Mouse (Mus musculus): Measurements from ENCODE around the gene Mrpl35. TPM values are rescaled to one million over a fixed set of nuclear protein-coding genes. Genes with fewer than 3 reads are reported as not detected.

Gene Mrpl35
- polyA plus RNA-seq, 1 experiment from 2014 or later, result 63.0 TPM

DNA sequence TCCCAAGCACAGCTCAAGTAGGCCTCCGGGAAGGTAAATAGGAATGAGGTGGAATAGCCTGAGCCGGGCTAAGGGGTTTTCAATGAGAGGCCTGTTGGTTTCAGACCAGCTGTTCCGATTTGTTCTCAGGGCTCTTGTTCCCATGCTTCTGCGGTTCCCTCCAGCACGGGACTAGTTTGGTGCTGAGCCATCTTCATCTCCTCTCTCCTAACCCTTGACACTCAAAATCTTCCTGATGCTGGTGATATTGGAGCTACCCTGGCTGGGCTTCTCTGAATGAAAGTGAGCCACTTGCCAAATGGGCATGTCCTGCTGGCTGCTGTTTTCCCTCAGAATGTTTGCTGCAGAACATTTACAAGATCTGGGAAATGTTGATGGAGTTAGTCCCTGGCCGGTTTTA lies 35.0 kb downstream of the Mrpl35 start:
- Histone ChIP-seq H3K36me3 (no peaks in the 10 kb centered on the region), H3K4me2 (no peak overlapping the region), H3K9ac (no peak overlapping the region), H3K27me3 (no peaks in the 10 kb centered on the region), H3K9me3 (replicated peaks) (no peaks in the 10 kb centered on the region), H3K27ac (no peak overlapping the region), H3K4me1 (no peaks in the 10 kb centered on the region), H3K4me3 (replicated peaks) (no peak overlapping the region)
- no peak for ATAC-seq (replicated peaks; ENCODE audit: low FRiP score)
- 86% methylated on average over 6 of the region's 6 CpGs for WGBS

DNA sequence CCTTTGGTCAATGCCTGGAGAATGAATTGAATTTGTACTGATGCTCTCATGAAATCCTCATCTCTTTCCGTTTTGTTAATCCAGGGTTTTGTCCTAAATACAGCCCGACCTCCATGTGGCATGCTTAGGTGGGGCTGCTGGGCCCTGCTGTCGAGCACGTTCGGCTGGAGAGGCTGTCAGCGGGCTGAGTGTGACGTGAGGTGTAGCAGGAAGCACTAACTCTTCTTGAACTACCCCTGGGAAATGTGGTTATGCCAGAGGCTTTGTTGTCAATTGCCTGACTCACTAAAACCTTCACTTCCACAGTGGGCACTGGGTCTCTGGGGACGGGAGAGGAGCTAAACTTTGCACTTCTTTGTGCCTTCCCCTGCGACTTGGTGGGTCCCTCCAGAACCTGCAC lies 38.4 kb downstream of the Mrpl35 start:
- no peaks in the 10 kb centered on the region for H3K9me3 ChIP-seq (replicated peaks)
- 39% methylated on average over 9 of the region's 9 CpGs for WGBS

DNA sequence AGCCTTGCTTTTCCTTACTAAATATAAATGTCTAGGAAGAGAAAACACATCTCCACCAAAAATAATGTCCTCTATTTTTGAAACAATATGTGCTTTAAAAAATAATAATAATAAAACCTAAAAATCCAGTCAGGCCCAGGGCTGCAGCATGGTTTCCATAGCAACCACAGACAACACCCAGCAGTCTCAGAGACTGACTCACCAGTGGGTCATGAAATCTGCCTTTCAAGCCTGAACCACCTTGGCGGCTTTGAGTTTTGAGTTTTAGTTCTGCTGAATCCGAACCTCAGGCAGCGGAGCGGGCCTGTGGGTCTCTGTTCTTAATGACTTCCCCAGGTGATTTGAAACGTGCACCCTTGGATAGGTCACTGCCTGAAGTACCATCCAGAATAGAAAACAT lies 43.6 kb downstream of the Mrpl35 start:
- Histone ChIP-seq H3K9me3 (replicated peaks) (no peaks in the 10 kb centered on the region), H3K4me2 (no peak overlapping the region), H3K4me1 (no peaks in the 10 kb centered on the region), H3K9ac (no peak overlapping the region), H3K36me3 (no peaks in the 10 kb centered on the region), H3K4me3 (replicated peaks) (no peak overlapping the region), H3K27ac (no peak overlapping the region), H3K27me3 (no peaks in the 10 kb centered on the region)
- WGBS, result 84% methylated on average over 5 of the region's 5 CpGs
- ATAC-seq (replicated peaks; ENCODE audit: low FRiP score), result no peak

More for the DNA sequence above, 38.4 kb downstream of the Mrpl35 start:
- no peak overlapping the region for H3K27ac ChIP-seq
- H3K36me3 ChIP-seq, result no peaks in the 10 kb centered on the region
- no peak overlapping the region for H3K4me3 ChIP-seq (replicated peaks)
- no peaks in the 10 kb centered on the region for H3K4me1 ChIP-seq
- H3K4me2 ChIP-seq, result no peak overlapping the region
- no peaks in the 10 kb centered on the region for H3K27me3 ChIP-seq
- ATAC-seq (replicated peaks; ENCODE audit: low FRiP score), result no peak
- no peak overlapping the region for H3K9ac ChIP-seq

DNA sequence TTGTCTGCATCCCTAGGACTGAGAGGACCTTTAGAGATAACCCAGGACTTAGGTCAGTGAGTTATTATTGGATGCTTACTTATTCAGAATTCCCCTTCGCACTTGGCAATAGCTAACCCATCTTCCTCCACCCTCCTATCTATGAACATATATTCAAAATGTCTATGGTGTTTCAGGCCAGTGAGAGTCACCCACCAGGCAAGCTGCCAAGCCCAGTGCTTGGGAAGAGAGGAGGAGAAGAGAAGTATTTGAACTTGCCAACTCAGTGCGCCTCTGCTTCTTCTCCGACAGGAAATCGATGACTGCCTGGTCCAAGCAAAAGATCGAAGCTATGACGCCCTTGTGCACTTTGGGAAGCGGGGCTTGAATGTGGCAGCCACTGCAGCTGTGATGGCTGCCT lies 46.3 kb downstream of the Mrpl35 start:
- H3K9me3 ChIP-seq (replicated peaks), result no peaks in the 10 kb centered on the region
- no peaks in the 10 kb centered on the region for H3K36me3 ChIP-seq
- no peaks in the 10 kb centered on the region for H3K4me1 ChIP-seq
- H3K9ac ChIP-seq, result no peak overlapping the region
- ATAC-seq (replicated peaks; ENCODE audit: low FRiP score), result no peak
- WGBS, result 85% methylated on average over 7 of the region's 7 CpGs
- H3K27ac ChIP-seq, result no peak overlapping the region
- no peak overlapping the region for H3K4me3 ChIP-seq (replicated peaks)
- H3K27me3 ChIP-seq, result no peaks in the 10 kb centered on the region
- H3K4me2 ChIP-seq, result no peak overlapping the region

DNA sequence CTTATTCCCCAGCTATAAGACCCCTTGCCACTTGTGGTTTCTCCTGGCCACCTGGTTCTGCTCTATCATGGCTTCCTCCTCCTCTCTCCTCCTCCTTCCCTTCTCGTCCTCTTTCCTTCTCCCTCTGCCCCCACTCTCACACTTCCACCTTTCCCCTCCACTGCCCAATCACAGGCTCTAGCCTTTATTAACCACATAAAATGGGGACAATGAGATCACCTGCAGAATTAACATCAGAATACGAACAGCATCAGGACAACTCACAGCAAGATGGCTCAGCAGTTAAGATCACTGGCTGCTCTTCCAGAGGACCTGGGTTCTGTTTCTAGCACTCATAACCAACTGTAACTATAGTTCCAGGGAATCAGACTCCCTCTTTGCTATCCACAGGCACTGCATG lies 46.9 kb downstream of the Mrpl35 start:
- Histone ChIP-seq H3K27me3 (no peaks in the 10 kb centered on the region), H3K4me3 (replicated peaks) (no peak overlapping the region), H3K4me2 (no peak overlapping the region), H3K36me3 (no peaks in the 10 kb centered on the region), H3K4me1 (no peaks in the 10 kb centered on the region), H3K27ac (no peak overlapping the region), H3K9ac (no peak overlapping the region), H3K9me3 (replicated peaks) (no peaks in the 10 kb centered on the region)
- ATAC-seq (replicated peaks; ENCODE audit: low FRiP score), result no peak
- WGBS, result 64% methylated on average over 2 of the region's 2 CpGs

DNA sequence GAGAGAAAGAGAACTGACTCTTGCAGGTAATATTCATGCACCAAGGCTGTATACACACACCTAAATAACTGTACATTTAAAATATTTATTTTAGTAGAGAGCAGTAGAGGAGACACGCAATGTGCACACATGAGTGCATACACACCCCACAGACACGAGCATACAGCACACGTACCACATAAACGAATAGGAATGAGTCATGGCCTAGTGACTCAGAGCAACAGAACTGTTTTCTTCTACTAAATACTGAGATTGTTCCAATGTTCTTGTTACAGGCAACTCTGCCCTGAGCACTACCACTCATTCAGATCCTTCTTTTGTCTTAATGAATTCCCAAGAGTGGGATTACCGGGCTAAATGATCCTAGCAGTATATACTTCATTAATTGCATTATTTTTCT lies 48.8 kb downstream of the Mrpl35 start:
- H3K4me1 ChIP-seq, result no peaks in the 10 kb centered on the region
- WGBS, result 79% methylated on average over 5 of the region's 5 CpGs
- no peaks in the 10 kb centered on the region for H3K27me3 ChIP-seq
- no peak overlapping the region for H3K27ac ChIP-seq
- ATAC-seq (replicated peaks; ENCODE audit: low FRiP score), result no peak
- H3K4me2 ChIP-seq, result no peak overlapping the region
- H3K9me3 ChIP-seq (replicated peaks), result no peaks in the 10 kb centered on the region
- no peak overlapping the region for H3K4me3 ChIP-seq (replicated peaks)
- no peak overlapping the region for H3K9ac ChIP-seq
- no peaks in the 10 kb centered on the region for H3K36me3 ChIP-seq

DNA sequence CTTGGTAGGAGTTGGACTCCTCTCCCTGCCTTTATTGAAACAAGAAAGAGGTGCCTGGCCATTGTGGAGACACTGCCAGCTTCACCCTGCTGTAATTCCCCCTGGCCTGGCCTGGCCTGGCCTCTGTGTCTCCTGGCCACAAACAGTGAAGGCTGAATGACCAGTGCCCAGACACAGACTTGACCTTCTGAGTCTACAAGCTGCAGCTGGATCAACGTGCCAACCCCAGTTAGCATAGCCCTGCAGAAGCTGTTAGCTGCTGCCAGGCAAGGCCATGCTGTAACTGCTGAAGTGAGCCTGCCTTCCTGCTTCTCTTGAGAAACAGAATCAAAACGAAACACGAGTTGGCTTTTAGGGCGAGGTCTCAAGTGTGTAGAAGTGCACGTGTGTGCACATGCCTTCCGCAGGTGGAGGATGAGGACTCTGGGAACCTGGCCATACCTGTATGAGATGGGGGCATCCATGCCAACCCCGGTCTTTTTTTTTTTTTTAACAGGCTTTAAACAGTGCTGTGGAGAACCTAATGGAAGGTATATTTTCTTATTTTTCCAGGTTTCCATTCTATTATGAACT lies 54.0 kb downstream of the Mrpl35 start:
- no peaks in the 10 kb centered on the region for H3K9me3 ChIP-seq (replicated peaks)
- H3K4me1 ChIP-seq, result no peaks in the 10 kb centered on the region
- H3K9ac ChIP-seq, result no peak overlapping the region
- no peak overlapping the region for H3K4me3 ChIP-seq (replicated peaks)
- no peaks in the 10 kb centered on the region for H3K36me3 ChIP-seq
- WGBS, result 73% methylated on average over 7 of the region's 7 CpGs
- no peak overlapping the region for H3K4me2 ChIP-seq
- H3K27me3 ChIP-seq, result no peaks in the 10 kb centered on the region
- no peak overlapping the region for H3K27ac ChIP-seq
- no peak for ATAC-seq (replicated peaks; ENCODE audit: low FRiP score)

DNA sequence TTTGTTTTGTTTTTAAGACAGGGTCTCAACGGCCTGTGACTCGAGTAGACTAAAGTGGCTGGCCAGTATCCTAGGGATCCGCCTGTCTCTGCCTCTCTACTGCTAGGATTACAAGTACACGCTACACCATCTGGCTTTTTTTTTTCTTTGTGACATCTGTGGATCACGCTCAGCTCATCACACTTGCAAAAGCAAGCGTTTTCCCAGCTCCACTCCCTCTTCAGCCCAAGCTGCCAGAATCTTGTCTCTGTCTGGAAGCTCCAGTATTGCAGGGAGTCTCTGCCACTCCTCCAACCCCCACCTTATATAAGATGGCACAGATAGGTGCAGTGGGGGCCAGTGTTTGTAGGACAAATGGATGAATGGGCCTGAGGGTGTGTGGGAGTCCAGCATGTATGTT lies 54.6 kb downstream of the Mrpl35 start:
- no peaks in the 10 kb centered on the region for H3K27me3 ChIP-seq
- WGBS, result 74% methylated on average over 6 of the region's 6 CpGs
- H3K36me3 ChIP-seq, result no peaks in the 10 kb centered on the region
- no peaks in the 10 kb centered on the region for H3K9me3 ChIP-seq (replicated peaks)
- no peak overlapping the region for H3K27ac ChIP-seq
- ATAC-seq (replicated peaks; ENCODE audit: low FRiP score), result no peak
- no peaks in the 10 kb centered on the region for H3K4me1 ChIP-seq
- no peak overlapping the region for H3K4me3 ChIP-seq (replicated peaks)
- H3K9ac ChIP-seq, result no peak overlapping the region
- H3K4me2 ChIP-seq, result no peak overlapping the region

DNA sequence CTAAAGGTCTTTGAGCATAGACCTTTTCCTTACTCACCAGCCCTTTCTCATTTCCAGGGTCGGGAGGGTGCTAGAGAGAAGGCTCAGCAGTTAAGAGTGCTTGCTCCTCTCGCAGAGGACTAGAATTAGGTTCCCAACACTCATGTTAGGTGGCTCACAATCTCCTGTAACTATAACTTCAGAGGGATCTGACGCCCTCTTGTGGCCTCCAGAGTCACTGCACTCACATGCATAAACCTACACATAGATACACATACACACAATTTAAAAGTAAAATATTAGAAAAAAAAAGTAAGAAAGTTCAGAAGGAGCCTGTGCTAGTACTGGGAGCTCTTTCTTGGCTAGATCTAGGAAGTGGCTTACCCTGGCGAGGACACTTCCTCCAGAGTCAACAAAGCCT lies 55.5 kb downstream of the Mrpl35 start:
- H3K9ac ChIP-seq, result no peak overlapping the region
- no peaks in the 10 kb centered on the region for H3K36me3 ChIP-seq
- 92% methylated on average over 4 of the region's 4 CpGs for WGBS
- H3K4me3 ChIP-seq (replicated peaks), result no peak overlapping the region
- ATAC-seq (replicated peaks; ENCODE audit: low FRiP score), result no peak
- H3K9me3 ChIP-seq (replicated peaks), result no peaks in the 10 kb centered on the region
- H3K4me2 ChIP-seq, result no peak overlapping the region
- H3K27me3 ChIP-seq, result no peaks in the 10 kb centered on the region
- H3K4me1 ChIP-seq, result no peaks in the 10 kb centered on the region
- no peak overlapping the region for H3K27ac ChIP-seq

DNA sequence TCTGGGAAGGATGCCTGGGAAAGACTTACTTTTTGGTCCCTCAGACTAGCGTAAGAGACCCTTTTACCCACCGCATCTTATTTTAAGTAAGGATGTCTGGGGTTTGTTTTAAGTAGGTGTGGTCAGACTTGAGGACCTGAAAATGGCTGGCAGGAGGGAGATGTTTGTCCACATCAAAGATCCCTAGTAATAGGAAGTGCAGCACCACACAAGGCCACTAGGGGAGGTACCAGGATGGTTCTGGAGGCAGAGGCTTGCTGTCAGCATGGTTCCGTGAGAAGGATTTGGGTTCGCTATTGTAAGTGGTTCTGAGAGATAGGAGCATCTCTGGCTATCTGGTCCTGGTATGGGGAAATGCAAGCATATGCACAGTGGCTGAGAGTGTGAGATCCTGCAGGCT lies 55.9 kb downstream of the Mrpl35 start:
- no peak overlapping the region for H3K27ac ChIP-seq
- no peaks in the 10 kb centered on the region for H3K4me1 ChIP-seq
- H3K27me3 ChIP-seq, result no peaks in the 10 kb centered on the region
- 97% methylated on average over 4 of the region's 4 CpGs for WGBS
- H3K9me3 ChIP-seq (replicated peaks), result no peaks in the 10 kb centered on the region
- no peak for ATAC-seq (replicated peaks; ENCODE audit: low FRiP score)
- H3K9ac ChIP-seq, result no peak overlapping the region
- no peak overlapping the region for H3K4me2 ChIP-seq
- H3K4me3 ChIP-seq (replicated peaks), result no peak overlapping the region
- no peaks in the 10 kb centered on the region for H3K36me3 ChIP-seq

DNA sequence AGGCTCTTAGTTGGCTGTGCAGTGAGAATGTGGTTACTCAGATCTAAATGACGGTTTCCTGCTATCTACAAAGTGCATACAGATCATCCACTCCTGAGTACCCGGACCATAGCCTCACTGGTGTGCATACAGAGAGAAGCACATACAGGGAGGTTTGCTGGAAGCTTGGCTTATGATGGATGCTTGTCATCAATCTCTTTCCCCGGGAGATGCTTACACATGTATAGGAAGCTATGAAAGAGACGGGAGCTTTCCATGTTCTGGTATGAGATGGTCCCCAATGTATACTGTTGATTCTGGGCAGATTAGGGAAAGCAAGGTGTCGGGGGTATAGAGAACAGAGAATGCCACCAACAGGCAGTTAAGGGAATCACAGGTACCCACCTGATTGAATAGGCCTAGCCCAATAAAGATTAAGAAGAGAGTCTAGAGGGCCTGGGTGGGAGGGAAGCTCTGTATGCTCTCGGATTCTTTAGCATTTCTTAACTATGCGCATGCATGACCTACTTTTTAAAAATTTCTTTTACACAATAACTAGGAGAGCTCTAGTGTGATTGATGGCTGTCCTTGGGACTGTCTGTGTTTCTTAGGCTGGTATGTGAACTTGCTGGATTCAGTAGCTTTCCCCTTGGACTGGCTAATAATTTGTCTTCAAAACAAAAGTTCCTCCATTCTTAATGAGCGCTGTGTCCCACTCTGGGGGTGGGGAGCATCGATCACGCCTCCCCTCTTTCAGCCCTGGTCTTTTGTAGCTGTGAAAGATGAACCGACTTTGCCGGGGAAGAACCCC lies 56.7 kb downstream of the Mrpl35 start:
- Histone ChIP-seq H3K4me1 (no peaks in the 10 kb centered on the region), H3K27me3 (no peaks in the 10 kb centered on the region), H3K9ac (no peak overlapping the region), H3K27ac (no peak overlapping the region), H3K4me2 (no peak overlapping the region), H3K9me3 (replicated peaks) (no peaks in the 10 kb centered on the region), H3K36me3 (no peaks in the 10 kb centered on the region), H3K4me3 (replicated peaks) (no peak overlapping the region)
- WGBS, result 81% methylated on average over 12 of the region's 12 CpGs
- no peak for ATAC-seq (replicated peaks; ENCODE audit: low FRiP score)

DNA sequence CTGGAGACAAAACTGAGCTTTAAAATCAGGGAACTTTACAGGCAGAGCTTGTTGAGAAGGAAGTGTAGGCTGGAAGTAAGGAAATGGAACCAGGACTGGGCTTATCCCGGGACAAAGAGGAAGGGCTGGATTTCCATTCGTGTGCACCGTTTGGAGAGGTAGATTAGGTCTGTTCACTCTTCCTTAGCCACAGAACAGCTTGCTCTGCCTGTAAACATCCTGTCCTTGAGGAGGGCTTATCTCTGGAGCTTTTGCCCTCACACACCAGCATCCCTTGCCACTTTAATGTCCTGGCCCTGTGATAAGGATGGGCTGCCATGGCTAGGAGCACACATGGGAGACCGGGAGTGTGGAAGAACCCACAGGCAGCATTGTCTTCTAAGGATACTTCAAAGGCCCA lies 59.0 kb downstream of the Mrpl35 start:
- Histone ChIP-seq H3K27ac (no peak overlapping the region), H3K36me3 (no peaks in the 10 kb centered on the region), H3K9me3 (replicated peaks) (no peaks in the 10 kb centered on the region), H3K4me2 (no peak overlapping the region), H3K4me3 (replicated peaks) (no peak overlapping the region), H3K9ac (no peak overlapping the region), H3K27me3 (no peaks in the 10 kb centered on the region), H3K4me1 (no peaks in the 10 kb centered on the region)
- ATAC-seq (replicated peaks; ENCODE audit: low FRiP score), result no peak
- 72% methylated on average over 4 of the region's 4 CpGs for WGBS

Data from kidney, embryonic 15.5 days (tissue).